Mouse (Mus musculus): Measurements from ENCODE around the gene Apopt1.

GRCm38 (mm10) chr12:111722654-111723053, 9.6 kb downstream of the Apopt1 start:
- no peak for TF ChIP-seq CEBPB (IDR thresholded peaks at IDR 0.05; ENCODE audit: low read depth)
- TF ChIP-seq CTCF (IDR thresholded peaks at IDR 0.05; ENCODE audit: control insufficient read depth, insufficient read depth, insufficient read length): no peak
- no peak for TF ChIP-seq MYOG (IDR thresholded peaks at IDR 0.05; ENCODE audit: control insufficient read depth, extremely low read depth, insufficient read length)
- no peak for TF ChIP-seq MAX (IDR thresholded peaks at IDR 0.05)
- TF ChIP-seq USF1 (IDR thresholded peaks at IDR 0.05; ENCODE audit: low read depth): no peak
- TF ChIP-seq FOSL1 (IDR thresholded peaks at IDR 0.05; ENCODE audit: insufficient read depth, low read length, poor library complexity, severe bottlenecking): no peak
- no peak for TF ChIP-seq MYOD1 (IDR thresholded peaks at IDR 0.05; ENCODE audit: control insufficient read depth, insufficient read length, low read depth)

Data from C2C12 (cell line).